Mouse (Mus musculus) megakaryocyte progenitor cell, adult 5-6 weeks (primary cell): ENCODE data around the gene Myo18a. TPM values are rescaled to one million over a fixed set of nuclear protein-coding genes. Genes with fewer than 3 reads are reported as not detected.

Experiments
- total RNA-seq, 2 experiments: library from RNA; stranded (forward) in 1 of 2; stranded (reverse) in 1 of 2; fragments of 157-497, 149-512 nt in 1 of 2; fragments of 200-1000 nt in 1 of 2; gene quantifications; 2 replicates each; pipeline versions ENCODE4 v1.2.3 to v1.2.4; 2015 to 2017

The Myo18a gene
- total RNA-seq, 2 experiments from 2014 or later, result 25.1 to 71.4 TPM

Other genes starting within 250 kb of the Myo18a start
- 3.2 and 3.4 TPM in 2 replicates for gene Abhd15, start 248.1 kb upstream of the Myo18a start, total RNA-seq (2015)
- 3.6 and 4.6 TPM in 2 replicates for gene Abhd15, start 248.1 kb upstream of the Myo18a start, total RNA-seq (2017)
- 1.7 and 2.0 TPM in 2 replicates for gene Trp53i13, start 247.3 kb upstream of the Myo18a start, total RNA-seq (2015)
- gene Trp53i13, start 247.3 kb upstream of the Myo18a start, total RNA-seq (2017), result 1.7 and 8.2 TPM in 2 replicates
- 0.32 TPM in 1 of 2 replicates, not detected in the other for gene Gm10392, start 244.0 kb upstream of the Myo18a start, total RNA-seq (2015)
- gene Gm10392, start 244.0 kb upstream of the Myo18a start, total RNA-seq (2017), result 0.41 and 1.2 TPM in 2 replicates
- gene Taok1, start 155.4 kb upstream of the Myo18a start, total RNA-seq (2015), result 30.5 and 31.8 TPM in 2 replicates
- gene Taok1, start 155.4 kb upstream of the Myo18a start, total RNA-seq (2017), result 30.3 and 37.8 TPM in 2 replicates
- gene Nufip2, start 77.1 kb upstream of the Myo18a start, total RNA-seq (2015), result 68.5 and 75.4 TPM in 2 replicates
- 76.5 and 98.4 TPM in 2 replicates for gene Nufip2, start 77.1 kb upstream of the Myo18a start, total RNA-seq (2017)
- gene Cryba1, start 38.0 kb upstream of the Myo18a start, total RNA-seq (2015), result not detected in 2 replicates
- not detected in 2 replicates for gene Cryba1, start 38.0 kb upstream of the Myo18a start, total RNA-seq (2017)
- gene Gm10277, start 24.5 kb downstream of the Myo18a start, total RNA-seq (2015), result not detected in 2 replicates
- gene Gm10277, start 24.5 kb downstream of the Myo18a start, total RNA-seq (2017), result not detected in 2 replicates
- gene Pipox, start 130.8 kb downstream of the Myo18a start, total RNA-seq (2015), result not detected in 2 replicates
- gene Pipox, start 130.8 kb downstream of the Myo18a start, total RNA-seq (2017), result 0.17 and 0.44 TPM in 2 replicates
- not detected in 2 replicates for gene Sez6, start 167.6 kb downstream of the Myo18a start, total RNA-seq (2015)
- gene Sez6, start 167.6 kb downstream of the Myo18a start, total RNA-seq (2017), result not detected in 2 replicates
- 61.8 and 64.3 TPM in 2 replicates for gene Phf12, start 219.5 kb downstream of the Myo18a start, total RNA-seq (2015)
- 25.9 and 28.8 TPM in 2 replicates for gene Phf12, start 219.5 kb downstream of the Myo18a start, total RNA-seq (2017)